Mouse (Mus musculus): Measurements from ENCODE around the gene Spata20. TPM values are rescaled to one million over a fixed set of nuclear protein-coding genes. Genes with fewer than 3 reads are reported as not detected.
A peak's percentile ranks its signal among the peaks of the same experiment; 100 is the strongest.

Gene Spata20
- polyA plus RNA-seq, 1 experiment, result 1,087 TPM

GRCm38 (mm10) chr11:94491035-94491748, 5.2 kb upstream of the Spata20 start:
- H3K4me3 ChIP-seq (ENCODE audit: control insufficient read depth, low read depth, low read length), result peak overlapping the region; percentile 50
- H3K4me1 ChIP-seq (ENCODE audit: control insufficient read depth, insufficient read depth, low read length), result peaks cover 7% of the 10 kb centered on the region
- no peak overlapping the region for H3K27ac ChIP-seq (ENCODE audit: control insufficient read depth, insufficient read depth, low read depth, low read length)
- H3K36me3 ChIP-seq (ENCODE audit: control insufficient read depth, insufficient read depth, low read length), result no peaks in the 10 kb centered on the region
- TF ChIP-seq CTCF (IDR thresholded peaks at IDR 0.05; ENCODE audit: control insufficient read depth, insufficient read depth, insufficient replicate concordance, low read depth, low read length), result no peak
- no peak for TF ChIP-seq POLR2A (IDR thresholded peaks at IDR 0.05; ENCODE audit: control insufficient read depth, low read depth, low read length)
- no peaks in the 10 kb centered on the region for H3K27me3 ChIP-seq (ENCODE audit: control insufficient read depth, insufficient read depth, low read length)

DNA sequence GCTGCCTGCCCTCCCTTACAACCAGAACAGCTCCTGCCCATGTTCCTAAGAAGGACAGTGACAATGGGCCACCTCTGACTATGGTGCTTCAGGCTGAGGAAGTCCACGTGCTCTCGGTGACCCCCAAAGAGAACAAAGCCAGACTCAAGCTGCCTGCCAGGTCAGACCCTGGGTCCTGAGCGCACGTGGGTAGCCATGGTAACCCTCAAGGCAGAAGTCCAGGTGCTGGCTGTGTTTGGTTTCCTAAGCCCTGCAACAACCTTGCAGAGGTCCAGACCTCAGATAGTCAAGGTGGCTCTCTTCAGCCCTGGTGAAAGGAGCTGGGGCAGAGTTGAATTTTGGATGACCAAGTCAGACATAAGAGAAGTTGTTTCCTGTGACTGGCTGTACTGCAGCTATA, 3.8 kb upstream of the Spata20 start:
- H3K27ac ChIP-seq (ENCODE audit: control insufficient read depth, insufficient read depth, low read depth, low read length), result no peak overlapping the region
- TF ChIP-seq CTCF (IDR thresholded peaks at IDR 0.05; ENCODE audit: control insufficient read depth, insufficient read depth, insufficient replicate concordance, low read depth, low read length), result no peak
- no peak for TF ChIP-seq POLR2A (IDR thresholded peaks at IDR 0.05; ENCODE audit: control insufficient read depth, low read depth, low read length)
- peaks cover 11% of the 10 kb centered on the region for H3K4me1 ChIP-seq (ENCODE audit: control insufficient read depth, insufficient read depth, low read length)
- no peak overlapping the region for H3K4me3 ChIP-seq (ENCODE audit: control insufficient read depth, low read depth, low read length)
- H3K27me3 ChIP-seq (ENCODE audit: control insufficient read depth, insufficient read depth, low read length), result no peaks in the 10 kb centered on the region
- H3K36me3 ChIP-seq (ENCODE audit: control insufficient read depth, insufficient read depth, low read length), result no peaks in the 10 kb centered on the region

- Histone ChIP-seq H3K4me1 (ENCODE audit: control insufficient read depth, insufficient read depth, low read length) (peaks cover 11% of the 10 kb centered on the region), H3K27me3 (ENCODE audit: control insufficient read depth, insufficient read depth, low read length) (no peaks in the 10 kb centered on the region), H3K4me3 (ENCODE audit: control insufficient read depth, low read depth, low read length) (no peak overlapping the region), H3K27ac (ENCODE audit: control insufficient read depth, insufficient read depth, low read depth, low read length) (no peak overlapping the region), H3K36me3 (ENCODE audit: control insufficient read depth, insufficient read depth, low read length) (no peaks in the 10 kb centered on the region)
- TF ChIP-seq POLR2A (IDR thresholded peaks at IDR 0.05; ENCODE audit: control insufficient read depth, low read depth, low read length) (no peak), CTCF (IDR thresholded peaks at IDR 0.05; ENCODE audit: control insufficient read depth, insufficient read depth, insufficient replicate concordance, low read depth, low read length) (no peak)
These were observed 3.0 kb upstream of the Spata20 start for GRCm38 (mm10) chr11:94488767-94489533.

DNA sequence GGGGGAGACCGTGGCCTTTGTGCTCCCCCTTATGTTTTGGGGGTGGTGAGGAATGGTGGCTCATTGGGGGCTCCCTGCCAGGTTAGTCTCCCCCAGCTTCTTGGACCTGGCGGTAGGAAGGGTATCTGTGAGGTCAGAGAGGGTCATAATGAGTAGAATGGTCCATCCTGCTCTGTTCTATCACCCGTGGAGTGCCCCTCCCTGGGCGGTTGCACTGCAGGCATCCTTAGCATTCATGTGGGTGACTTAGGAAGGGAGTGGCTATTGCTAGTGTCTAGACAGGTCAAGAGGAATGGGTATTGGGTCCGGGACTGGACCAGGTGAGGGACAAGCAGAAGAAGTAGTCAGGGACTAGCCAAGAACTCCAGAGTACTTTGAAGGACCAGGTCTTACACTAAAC, 756 bp downstream of the Spata20 start:
- Histone ChIP-seq H3K27me3 (ENCODE audit: control insufficient read depth, insufficient read depth, low read length) (no peaks in the 10 kb centered on the region), H3K4me1 (ENCODE audit: control insufficient read depth, insufficient read depth, low read length) (peaks cover 5% of the 10 kb centered on the region), H3K4me3 (ENCODE audit: control insufficient read depth, low read depth, low read length) (peak overlapping the region; percentile 80), H3K27ac (ENCODE audit: control insufficient read depth, insufficient read depth, low read depth, low read length) (peak overlapping the region; percentile 5; the same call in 1 of the 2 replicates), H3K36me3 (ENCODE audit: control insufficient read depth, insufficient read depth, low read length) (no peaks in the 10 kb centered on the region)
- no peak for TF ChIP-seq CTCF (IDR thresholded peaks at IDR 0.05; ENCODE audit: control insufficient read depth, insufficient read depth, insufficient replicate concordance, low read depth, low read length)
- peak; percentile 62; the same call in 1 of the 2 replicates for TF ChIP-seq POLR2A (IDR thresholded peaks at IDR 0.05; ENCODE audit: control insufficient read depth, low read depth, low read length)

- TF ChIP-seq POLR2A (IDR thresholded peaks at IDR 0.05; ENCODE audit: control insufficient read depth, low read depth, low read length) (no peak), CTCF (IDR thresholded peaks at IDR 0.05; ENCODE audit: control insufficient read depth, insufficient read depth, insufficient replicate concordance, low read depth, low read length) (no peak)
- no peaks in the 10 kb centered on the region for H3K36me3 ChIP-seq (ENCODE audit: control insufficient read depth, insufficient read depth, low read length)
- H3K4me3 ChIP-seq (ENCODE audit: control insufficient read depth, low read depth, low read length), result peak overlapping the region; percentile 80
- no peaks in the 10 kb centered on the region for H3K27me3 ChIP-seq (ENCODE audit: control insufficient read depth, insufficient read depth, low read length)
- H3K4me1 ChIP-seq (ENCODE audit: control insufficient read depth, insufficient read depth, low read length), result peaks cover 5% of the 10 kb centered on the region
- H3K27ac ChIP-seq (ENCODE audit: control insufficient read depth, insufficient read depth, low read depth, low read length), result peak overlapping the region; percentile 5; the same call in 1 of the 2 replicates
These were observed 1.3 kb downstream of the Spata20 start for GRCm38 (mm10) chr11:94484636-94485035.

- no peaks in the 10 kb centered on the region for H3K36me3 ChIP-seq (ENCODE audit: control insufficient read depth, insufficient read depth, low read length)
- no peak overlapping the region for H3K27ac ChIP-seq (ENCODE audit: control insufficient read depth, insufficient read depth, low read depth, low read length)
- no peaks in the 10 kb centered on the region for H3K27me3 ChIP-seq (ENCODE audit: control insufficient read depth, insufficient read depth, low read length)
- H3K4me1 ChIP-seq (ENCODE audit: control insufficient read depth, insufficient read depth, low read length), result peaks cover 5% of the 10 kb centered on the region
- TF ChIP-seq CTCF (IDR thresholded peaks at IDR 0.05; ENCODE audit: control insufficient read depth, insufficient read depth, insufficient replicate concordance, low read depth, low read length), result no peak
- TF ChIP-seq POLR2A (IDR thresholded peaks at IDR 0.05; ENCODE audit: control insufficient read depth, low read depth, low read length), result peak; percentile 7; the same call in 1 of the 2 replicates
- peak overlapping the region; percentile 80 for H3K4me3 ChIP-seq (ENCODE audit: control insufficient read depth, low read depth, low read length)
These were observed 2.1 kb downstream of the Spata20 start for GRCm38 (mm10) chr11:94483921-94484320.

DNA sequence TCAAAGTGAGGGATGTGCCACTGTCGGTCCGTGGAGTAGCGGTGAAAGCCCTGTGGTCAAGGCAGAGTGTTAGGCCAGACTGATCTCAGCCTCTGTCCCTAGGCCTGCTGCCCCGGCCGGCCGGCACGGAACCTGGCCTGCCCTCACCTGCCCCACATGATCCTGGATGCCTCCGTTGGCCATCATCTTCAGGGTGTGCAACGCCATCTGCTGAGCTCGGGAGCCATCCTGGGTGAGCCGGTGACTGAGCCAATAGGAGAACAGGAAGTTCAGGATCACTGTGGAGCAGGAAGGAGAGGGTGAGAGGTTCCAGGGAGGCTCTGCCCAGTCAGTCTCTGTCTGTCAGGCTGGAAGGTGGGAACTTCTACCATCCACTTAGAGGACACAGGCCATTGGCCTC, 2.5 kb downstream of the Spata20 start:
- H3K27me3 ChIP-seq (ENCODE audit: control insufficient read depth, insufficient read depth, low read length), result no peaks in the 10 kb centered on the region

More for the DNA sequence above, 2.5 kb downstream of the Spata20 start:
- Histone ChIP-seq H3K27ac (ENCODE audit: control insufficient read depth, insufficient read depth, low read depth, low read length) (no peak overlapping the region), H3K4me3 (ENCODE audit: control insufficient read depth, low read depth, low read length) (peak overlapping the region; percentile 80), H3K4me1 (ENCODE audit: control insufficient read depth, insufficient read depth, low read length) (peaks cover 5% of the 10 kb centered on the region), H3K36me3 (ENCODE audit: control insufficient read depth, insufficient read depth, low read length) (no peaks in the 10 kb centered on the region)
- TF ChIP-seq CTCF (IDR thresholded peaks at IDR 0.05; ENCODE audit: control insufficient read depth, insufficient read depth, insufficient replicate concordance, low read depth, low read length) (no peak), POLR2A (IDR thresholded peaks at IDR 0.05; ENCODE audit: control insufficient read depth, low read depth, low read length) (no peak)

Data from testis, adult 2 months (tissue).